Mouse (Mus musculus): ENCODE measurements around the gene Matn3. TPM values are rescaled to one million over a fixed set of nuclear protein-coding genes. Genes with fewer than 3 reads are reported as not detected.

Matn3 gene
- polyA plus RNA-seq, 1 experiment from 2014 or later: 0.04 TPM

DNA sequence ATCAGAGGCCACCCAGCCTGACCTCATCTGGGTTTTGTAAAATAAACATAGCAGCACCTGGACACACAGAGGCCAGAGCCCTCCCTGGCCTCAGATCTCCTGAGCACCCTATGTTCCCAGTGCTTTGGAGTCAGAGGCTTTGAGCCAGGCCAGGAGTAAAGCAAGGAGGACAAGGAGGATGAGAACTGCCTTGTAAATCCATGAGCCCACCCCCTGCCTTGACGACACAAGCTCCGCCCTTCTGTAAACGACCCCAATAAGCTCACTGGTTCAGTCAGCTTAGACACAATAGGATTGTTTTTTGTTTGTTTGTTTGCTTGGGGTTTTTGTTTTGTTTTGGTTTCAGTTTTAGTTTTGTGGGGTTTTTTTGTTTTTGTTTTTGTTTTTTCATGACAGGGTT is 45.2 kb upstream of the Matn3 start:
- H3K4me1 ChIP-seq (replicated peaks; ENCODE audit: insufficient read depth, low read length): peaks cover 14% of the 10 kb centered on the region; the same call in 1 of the 2 replicates
- WGBS: 25% methylated on average over 3 of the region's 3 CpGs
- H3K27me3 ChIP-seq (ENCODE audit: insufficient read depth, low read length): no peaks in the 10 kb centered on the region
- no peak for ATAC-seq (replicated peaks; ENCODE audit: low FRiP score, low read depth)
- no peak overlapping the region for H3K4me2 ChIP-seq (ENCODE audit: low read length)
- no peak for DNase-seq (ENCODE audit: low spot score)
- H3K27ac ChIP-seq: no peak overlapping the region
- H3K9ac ChIP-seq (ENCODE audit: low read depth, low read length): no peak overlapping the region
- no peak overlapping the region for H3K4me3 ChIP-seq (replicated peaks; ENCODE audit: low read depth, low read length)
- TF ChIP-seq CTCF (IDR thresholded peaks at IDR 0.05; ENCODE audit: low read depth): no peak
- no peaks in the 10 kb centered on the region for H3K36me3 ChIP-seq (ENCODE audit: insufficient read depth, low read length)
- no peaks in the 10 kb centered on the region for H3K9me3 ChIP-seq (replicated peaks; ENCODE audit: low read length)

DNA sequence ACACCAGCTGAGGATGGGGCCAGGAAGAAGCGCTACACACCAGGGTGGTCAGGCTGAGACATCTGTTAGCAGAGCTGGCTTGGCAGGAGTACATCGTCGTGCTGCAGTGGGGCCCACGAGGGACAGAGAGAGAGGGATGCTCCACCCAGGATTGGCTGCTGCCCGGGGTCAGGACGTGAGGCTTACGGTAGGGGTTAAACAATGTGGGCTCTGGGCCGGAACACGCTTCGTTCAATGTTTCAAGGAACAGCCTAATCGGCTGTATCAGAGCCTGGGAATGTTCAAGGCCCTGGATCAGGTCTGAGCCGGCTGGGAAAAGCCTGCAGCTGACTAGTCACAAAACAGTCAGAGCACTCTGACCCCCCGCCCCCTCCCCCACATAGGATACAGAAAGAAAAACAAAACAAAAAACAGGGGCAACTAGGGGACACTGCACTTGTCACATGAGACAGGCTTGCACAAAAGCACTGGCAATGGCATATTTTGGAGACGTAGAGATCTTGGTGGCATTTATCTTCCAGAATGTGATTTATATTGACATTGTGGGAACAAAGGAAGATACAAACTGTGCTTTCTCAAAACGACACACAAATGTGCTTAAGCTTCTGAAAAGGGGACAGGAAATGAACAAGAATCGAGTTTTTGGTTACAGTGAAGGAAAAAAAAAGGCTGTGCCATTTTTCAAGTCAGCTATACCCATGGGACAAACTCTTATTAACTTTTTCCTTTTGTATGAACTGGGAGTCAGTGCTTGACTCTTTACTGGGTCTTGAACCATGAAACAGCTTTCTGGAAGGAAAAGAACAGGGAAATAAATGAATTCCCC is 34.7 kb upstream of the Matn3 start:
- TF ChIP-seq CTCF (IDR thresholded peaks at IDR 0.05; ENCODE audit: low read depth): no peak
- DNase-seq (ENCODE audit: low spot score) (peak; percentile 80), ATAC-seq (replicated peaks; ENCODE audit: low FRiP score, low read depth) (peak; percentile 88)
- H3K4me3 ChIP-seq (replicated peaks; ENCODE audit: low read depth, low read length): no peak overlapping the region
- H3K9me3 ChIP-seq (replicated peaks; ENCODE audit: low read length): no peaks in the 10 kb centered on the region
- 4% methylated on average over 16 of the region's 16 CpGs for WGBS
- H3K4me1 ChIP-seq (replicated peaks; ENCODE audit: insufficient read depth, low read length): peaks cover 34% of the 10 kb centered on the region
- H3K4me2 ChIP-seq (ENCODE audit: low read length): peak overlapping the region; percentile 16; the same call in 1 of the 2 replicates
- H3K27me3 ChIP-seq (ENCODE audit: insufficient read depth, low read length): no peaks in the 10 kb centered on the region
- H3K36me3 ChIP-seq (ENCODE audit: insufficient read depth, low read length): no peaks in the 10 kb centered on the region
- peak overlapping the region; percentile 41; the same call in 1 of the 2 replicates for H3K9ac ChIP-seq (ENCODE audit: low read depth, low read length)
- peak overlapping the region; percentile 96 for H3K27ac ChIP-seq

DNA sequence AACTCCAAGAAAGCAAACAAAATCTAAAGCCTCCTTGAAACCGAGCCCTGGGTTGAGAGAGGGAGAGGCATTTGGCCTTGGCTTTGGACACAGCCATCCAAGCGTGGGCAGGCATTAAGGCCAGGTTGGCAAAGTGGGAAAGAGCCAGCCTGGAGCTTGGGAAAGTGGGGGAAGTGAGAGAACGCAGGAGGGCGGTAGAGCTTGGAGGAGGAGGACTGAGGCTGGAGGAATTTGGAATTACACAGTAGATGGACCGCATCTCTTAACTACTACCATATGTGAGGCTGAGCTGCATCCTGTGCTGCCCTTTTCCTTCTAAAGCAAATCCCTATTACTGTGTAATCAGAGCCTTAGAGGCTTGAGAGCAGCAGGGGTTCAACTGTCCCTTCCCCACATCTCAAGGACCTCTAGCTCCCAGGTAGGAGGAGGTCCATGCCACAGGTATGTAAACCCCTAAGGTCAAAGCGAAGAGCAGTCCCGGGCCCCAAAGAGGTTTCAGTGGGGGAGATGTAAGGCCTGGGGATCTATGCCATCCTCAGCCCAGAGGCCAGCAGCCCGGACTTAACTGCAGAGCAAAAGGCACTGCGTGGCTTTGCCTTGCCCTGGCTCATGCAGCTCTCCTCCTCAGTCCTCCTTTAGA is 33.9 kb upstream of the Matn3 start:
- H3K27ac ChIP-seq: peak overlapping the region; percentile 96
- H3K4me1 ChIP-seq (replicated peaks; ENCODE audit: insufficient read depth, low read length): peaks cover 34% of the 10 kb centered on the region
- 0 out of 2 replicates have a peak, but pooled peaks have one; percentile 48 for ATAC-seq (replicated peaks; ENCODE audit: low FRiP score, low read depth)
- no peak overlapping the region for H3K9ac ChIP-seq (ENCODE audit: low read depth, low read length)
- H3K9me3 ChIP-seq (replicated peaks; ENCODE audit: low read length): no peaks in the 10 kb centered on the region
- TF ChIP-seq CTCF (IDR thresholded peaks at IDR 0.05; ENCODE audit: low read depth): peak; percentile 54; the same call in 1 of the 2 replicates
- no peaks in the 10 kb centered on the region for H3K36me3 ChIP-seq (ENCODE audit: insufficient read depth, low read length)
- WGBS: 35% methylated on average over 9 of the region's 9 CpGs
- peak; percentile 79 for DNase-seq (ENCODE audit: low spot score)
- no peak overlapping the region for H3K4me2 ChIP-seq (ENCODE audit: low read length)
- H3K4me3 ChIP-seq (replicated peaks; ENCODE audit: low read depth, low read length): no peak overlapping the region
- H3K27me3 ChIP-seq (ENCODE audit: insufficient read depth, low read length): no peaks in the 10 kb centered on the region

DNA sequence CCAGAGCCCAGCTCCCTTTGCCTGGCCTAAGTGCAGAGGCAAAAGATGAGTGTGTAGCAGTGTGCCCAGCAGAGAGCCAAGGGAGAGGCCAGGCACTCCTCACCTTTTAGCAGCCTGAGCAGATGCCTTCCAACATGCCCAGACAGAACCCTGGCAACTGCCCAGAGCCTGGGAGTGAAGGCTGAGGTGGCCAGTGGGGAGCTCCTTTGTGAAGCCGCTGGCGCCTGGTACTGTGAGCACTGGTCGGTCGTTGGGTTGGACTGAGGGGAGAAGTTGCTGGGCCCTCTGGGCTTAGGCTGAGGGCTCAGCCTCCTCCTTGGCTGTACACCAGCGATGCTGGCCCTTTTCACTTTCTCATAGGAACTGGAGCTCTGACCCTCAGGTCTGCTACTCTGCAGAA is 31.4 kb upstream of the Matn3 start:
- ATAC-seq (replicated peaks; ENCODE audit: low FRiP score, low read depth): no peak
- WGBS: 40% methylated on average over 5 of the region's 5 CpGs
- peak overlapping the region; percentile 65 for H3K27ac ChIP-seq
- no peak overlapping the region for H3K4me2 ChIP-seq (ENCODE audit: low read length)
- H3K4me1 ChIP-seq (replicated peaks; ENCODE audit: insufficient read depth, low read length): peaks cover 34% of the 10 kb centered on the region
- H3K36me3 ChIP-seq (ENCODE audit: insufficient read depth, low read length): no peaks in the 10 kb centered on the region
- no peak overlapping the region for H3K4me3 ChIP-seq (replicated peaks; ENCODE audit: low read depth, low read length)
- no peak for DNase-seq (ENCODE audit: low spot score)
- no peak overlapping the region for H3K9ac ChIP-seq (ENCODE audit: low read depth, low read length)
- H3K27me3 ChIP-seq (ENCODE audit: insufficient read depth, low read length): no peaks in the 10 kb centered on the region
- TF ChIP-seq CTCF (IDR thresholded peaks at IDR 0.05; ENCODE audit: low read depth): no peak
- no peaks in the 10 kb centered on the region for H3K9me3 ChIP-seq (replicated peaks; ENCODE audit: low read length)

DNA sequence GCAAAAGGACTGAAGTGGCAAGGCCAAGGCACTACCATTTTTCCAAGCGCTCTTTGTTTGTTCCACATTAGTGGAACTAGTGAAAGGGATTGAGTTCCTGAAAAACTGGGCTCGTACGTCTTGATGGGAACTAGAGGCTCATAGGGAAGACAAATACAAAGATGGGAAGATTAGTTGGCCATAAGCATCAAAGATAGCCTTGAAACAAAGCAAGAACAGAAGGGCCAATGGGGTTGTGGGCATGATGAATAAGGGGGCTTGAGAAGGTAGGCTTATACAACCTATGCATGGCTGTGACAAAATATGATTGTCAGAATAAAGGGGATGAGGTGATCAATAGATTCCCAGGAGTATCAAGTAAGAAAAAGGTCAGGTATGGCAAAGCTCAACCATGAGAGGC is 28.5 kb upstream of the Matn3 start:
- no peak for ATAC-seq (replicated peaks; ENCODE audit: low FRiP score, low read depth)

DNA sequence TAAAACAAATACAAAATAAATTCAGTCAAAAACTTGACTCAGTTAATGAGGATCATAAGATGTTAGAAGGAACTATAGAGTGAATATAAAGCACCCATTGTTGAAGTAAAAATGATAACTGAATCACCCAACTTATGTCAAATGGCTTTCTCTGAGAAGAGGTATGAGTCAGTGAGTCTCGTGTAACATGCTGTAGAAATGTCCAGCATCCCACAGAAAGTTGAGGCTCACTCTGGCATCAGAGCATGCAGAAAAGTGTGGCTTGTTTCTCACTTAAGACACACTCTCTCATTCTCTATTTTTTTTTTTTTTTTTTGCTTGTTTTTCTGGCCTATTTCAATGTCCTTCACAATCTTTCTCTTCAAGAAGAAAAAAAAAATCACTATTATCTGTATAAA is 26.7 kb upstream of the Matn3 start:
- Histone ChIP-seq H3K27me3 (ENCODE audit: insufficient read depth, low read length) (no peaks in the 10 kb centered on the region), H3K27ac (peak overlapping the region; percentile 99), H3K36me3 (ENCODE audit: insufficient read depth, low read length) (0 out of 2 replicates have a peak, but pooled peaks cover 5% of the 10 kb centered on the region), H3K9ac (ENCODE audit: low read depth, low read length) (peak overlapping the region; percentile 86), H3K9me3 (replicated peaks; ENCODE audit: low read length) (no peaks in the 10 kb centered on the region), H3K4me1 (replicated peaks; ENCODE audit: insufficient read depth, low read length) (peaks cover 16% of the 10 kb centered on the region), H3K4me3 (replicated peaks; ENCODE audit: low read depth, low read length) (peak overlapping the region; percentile 81; the same call in 1 of the 2 replicates), H3K4me2 (ENCODE audit: low read length) (peak overlapping the region; percentile 61)
- WGBS: 8% methylated on average over 1 of the region's 1 CpGs
- DNase-seq (ENCODE audit: low spot score) (no peak), ATAC-seq (replicated peaks; ENCODE audit: low FRiP score, low read depth) (no peak)
- no peak for TF ChIP-seq CTCF (IDR thresholded peaks at IDR 0.05; ENCODE audit: low read depth)

More for the DNA sequence above, 28.5 kb upstream of the Matn3 start:
- Histone ChIP-seq H3K9ac (ENCODE audit: low read depth, low read length) (no peak overlapping the region), H3K4me1 (replicated peaks; ENCODE audit: insufficient read depth, low read length) (peaks cover 11% of the 10 kb centered on the region), H3K4me3 (replicated peaks; ENCODE audit: low read depth, low read length) (no peak overlapping the region), H3K4me2 (ENCODE audit: low read length) (no peak overlapping the region), H3K27ac (no peak overlapping the region), H3K27me3 (ENCODE audit: insufficient read depth, low read length) (no peaks in the 10 kb centered on the region), H3K9me3 (replicated peaks; ENCODE audit: low read length) (no peaks in the 10 kb centered on the region), H3K36me3 (ENCODE audit: insufficient read depth, low read length) (no peaks in the 10 kb centered on the region)
- 93% methylated on average over 3 of the region's 3 CpGs for WGBS
- no peak for DNase-seq (ENCODE audit: low spot score)
- no peak for TF ChIP-seq CTCF (IDR thresholded peaks at IDR 0.05; ENCODE audit: low read depth)

Data from kidney, postnatal 0 days (tissue).